Mouse (Mus musculus) kidney, postnatal 10 days (tissue): ENCODE measurements around the gene Map1b.
A peak's percentile ranks its signal among the peaks of the same experiment; 100 is the strongest.

Experiments
- DNase-seq: peaks from one replicate; pipeline ENCODE4 v3.0.0; 2021; ENCODE audit warnings: mixed read lengths

Gene Map1b

GRCm38 (mm10) chr13:99444880-99445279 lies 71.5 kb downstream of the Map1b start:
- peak; percentile 36 for DNase-seq

- no peak for DNase-seq
These were observed 71.9 kb downstream of the Map1b start for GRCm38 (mm10) chr13:99444431-99444871.

DNA sequence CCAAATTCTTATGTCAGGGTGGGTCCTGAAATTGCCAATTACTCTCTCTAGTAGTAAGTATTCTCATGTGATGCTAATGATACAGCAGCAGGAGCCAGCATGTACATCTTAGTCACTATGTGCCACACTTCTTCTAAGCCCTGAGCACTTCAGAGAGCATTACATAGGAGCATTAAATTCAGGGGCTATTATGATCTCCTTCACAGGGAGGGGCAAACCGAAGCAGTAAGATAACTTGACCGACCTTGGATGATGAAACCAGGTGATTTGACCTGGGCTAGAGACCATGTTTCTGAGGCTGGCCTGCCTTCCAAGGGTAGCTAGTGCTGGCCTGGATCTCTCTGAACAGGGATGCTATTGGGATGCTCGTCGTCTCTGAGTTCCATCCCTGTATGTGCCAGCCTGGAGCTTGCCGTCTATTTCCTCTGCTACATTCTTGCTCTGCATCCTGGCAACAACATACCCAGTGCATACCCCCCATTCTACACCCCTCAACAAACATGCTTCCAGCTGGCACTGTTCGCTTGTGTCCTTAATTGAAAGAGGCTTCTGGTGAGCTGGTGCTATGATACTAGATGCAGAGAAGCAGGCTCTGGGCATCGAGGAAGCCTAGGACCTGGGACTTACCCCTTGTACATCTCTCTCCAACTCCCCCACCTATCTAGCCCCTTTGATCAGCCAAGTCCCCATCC lies 72.7 kb downstream of the Map1b start:
- DNase-seq: no peak

GRCm38 (mm10) chr13:99442434-99443249 lies 73.7 kb downstream of the Map1b start:
- peak; percentile 37 for DNase-seq

DNA sequence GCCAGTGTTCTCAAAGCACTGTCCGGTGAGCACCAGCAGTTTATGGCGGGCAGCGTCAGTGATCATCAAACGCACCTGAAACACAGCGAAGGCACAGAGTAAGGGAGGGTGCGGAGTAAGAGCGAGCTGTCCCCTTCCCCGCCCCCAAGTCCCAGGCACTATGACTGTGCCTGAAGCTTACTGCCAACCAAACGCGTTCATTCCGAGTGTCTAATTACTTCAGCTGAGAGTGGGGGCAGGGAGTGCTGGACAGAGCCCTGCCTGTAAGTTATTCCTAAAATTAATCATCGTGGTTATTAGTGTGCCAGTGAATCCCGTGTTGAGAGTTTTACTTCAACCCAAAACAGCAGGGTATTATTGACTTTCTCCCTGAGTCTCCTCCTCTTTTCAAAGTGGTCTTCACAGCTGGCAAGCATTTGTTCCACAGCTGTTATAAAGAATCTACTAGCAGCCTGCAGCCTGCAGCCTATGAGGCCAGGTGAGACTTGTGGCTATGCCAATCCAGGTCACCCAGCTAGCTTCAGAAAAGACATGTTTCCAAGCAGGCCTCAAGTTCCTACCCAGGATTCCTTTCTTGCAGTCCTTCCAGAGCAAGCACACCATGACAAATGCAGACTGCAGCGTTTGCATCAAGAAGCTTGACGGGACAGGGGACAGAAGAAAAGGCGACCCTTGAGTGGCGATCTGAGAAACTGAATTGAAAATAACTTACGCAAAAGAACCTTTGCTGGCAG lies 74.5 kb downstream of the Map1b start:
- DNase-seq: peak; percentile 22

GRCm38 (mm10) chr13:99440228-99440627 lies 76.1 kb downstream of the Map1b start:
- no peak for DNase-seq

DNA sequence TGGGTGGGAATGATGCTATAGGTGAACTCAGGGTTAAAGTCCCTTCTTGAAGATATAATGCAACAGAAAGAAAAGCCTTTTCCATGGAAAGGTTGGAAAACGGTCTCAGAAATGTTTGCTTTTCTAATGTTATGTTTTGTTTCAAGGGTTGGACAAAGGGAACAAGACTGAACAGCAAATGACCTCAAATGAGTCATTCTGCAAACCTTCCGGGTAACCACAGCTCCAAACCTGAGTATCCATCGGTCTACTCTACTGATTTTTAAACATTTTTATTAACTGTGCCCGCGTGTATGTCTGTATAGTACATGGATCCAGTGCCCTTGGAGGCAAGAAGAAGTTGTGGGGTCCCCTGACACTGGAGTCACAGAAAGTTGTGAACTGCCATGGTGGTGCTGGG lies 77.0 kb downstream of the Map1b start:
- no peak for DNase-seq

DNA sequence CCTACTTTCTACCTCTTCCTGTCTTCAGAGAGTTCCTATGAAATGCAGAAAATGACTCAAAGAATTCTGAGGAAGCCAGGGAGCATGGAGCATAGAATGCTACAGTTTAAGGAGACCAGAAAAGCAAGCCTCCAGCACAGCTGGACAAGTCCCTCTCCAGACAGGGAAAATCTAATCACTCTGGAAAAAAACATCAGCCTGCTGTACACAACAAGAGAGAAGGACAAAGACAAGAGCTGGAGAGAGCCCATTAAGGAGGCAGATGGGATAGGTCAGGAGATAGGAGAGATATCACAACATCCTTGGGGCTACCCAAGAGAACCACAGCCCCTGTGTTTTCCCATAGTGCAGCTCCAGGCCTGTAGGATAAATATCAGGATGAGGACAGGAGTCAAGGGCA lies 79.3 kb downstream of the Map1b start:
- no peak for DNase-seq

DNA sequence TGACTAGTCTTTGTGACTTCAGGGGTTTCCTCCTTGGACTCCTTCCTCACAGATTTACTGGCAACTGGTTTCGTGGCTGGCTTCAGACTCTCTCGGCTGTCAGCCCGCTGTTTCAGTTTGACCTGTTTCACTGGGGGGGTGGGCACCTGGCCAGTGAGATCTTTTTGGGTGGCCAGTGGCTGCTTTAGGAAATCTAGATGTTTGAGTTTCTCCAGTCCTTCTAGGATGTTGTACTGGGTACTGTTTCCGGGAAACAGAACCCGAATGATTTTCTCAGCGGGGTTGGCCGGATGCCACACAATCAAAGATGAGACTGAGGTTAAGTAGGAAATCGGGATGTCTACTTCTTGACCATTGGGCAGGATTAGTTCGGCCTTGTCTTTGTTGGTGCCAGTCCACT lies 81.8 kb downstream of the Map1b start:
- DNase-seq: no peak

DNA sequence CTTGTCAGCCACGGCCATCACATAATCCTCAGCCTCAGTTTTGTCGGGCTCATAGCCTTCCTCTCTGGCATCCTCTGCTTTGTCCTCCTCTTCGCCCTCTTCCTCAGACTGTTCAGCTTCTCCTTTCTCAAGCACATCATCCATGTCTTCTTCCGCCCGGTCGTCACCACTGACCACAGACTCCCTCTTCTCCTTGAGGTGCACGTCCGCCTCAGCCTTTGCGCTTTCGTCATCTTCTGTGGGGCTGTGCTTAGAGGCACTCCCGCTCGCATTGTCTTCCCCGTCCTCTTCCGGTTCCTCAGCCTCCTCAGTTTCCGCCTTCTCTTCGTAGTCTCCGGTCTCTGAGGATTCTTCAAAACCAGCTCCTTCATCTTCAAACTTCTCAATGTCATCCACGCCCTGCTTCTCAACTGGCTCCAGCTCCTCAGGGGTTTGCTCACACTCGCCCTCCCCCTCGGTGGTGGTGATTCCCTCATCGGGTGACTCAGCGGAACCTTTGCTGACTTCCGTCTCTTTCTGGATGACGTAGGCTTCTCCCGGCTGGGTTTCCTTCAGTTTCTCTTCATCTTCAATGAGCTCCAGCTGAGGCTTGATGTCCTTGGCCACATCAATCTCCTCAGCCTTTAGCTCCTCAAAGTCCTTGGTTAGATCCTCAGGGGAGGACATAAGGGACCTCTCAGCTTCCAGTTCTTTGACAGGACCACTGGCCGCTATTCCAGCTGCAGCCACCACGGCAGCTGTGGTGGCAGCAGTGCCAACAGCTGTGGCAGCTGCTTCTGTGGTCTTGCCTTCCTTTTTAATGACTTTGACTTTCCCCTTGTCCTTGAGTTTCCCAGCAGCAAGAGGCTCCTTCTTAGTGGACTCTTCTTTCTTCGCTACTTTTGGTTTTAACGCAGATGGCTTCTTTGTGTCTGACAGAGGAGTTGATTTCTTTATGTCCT lies 83.0 kb downstream of the Map1b start:
- no peak for DNase-seq

DNA sequence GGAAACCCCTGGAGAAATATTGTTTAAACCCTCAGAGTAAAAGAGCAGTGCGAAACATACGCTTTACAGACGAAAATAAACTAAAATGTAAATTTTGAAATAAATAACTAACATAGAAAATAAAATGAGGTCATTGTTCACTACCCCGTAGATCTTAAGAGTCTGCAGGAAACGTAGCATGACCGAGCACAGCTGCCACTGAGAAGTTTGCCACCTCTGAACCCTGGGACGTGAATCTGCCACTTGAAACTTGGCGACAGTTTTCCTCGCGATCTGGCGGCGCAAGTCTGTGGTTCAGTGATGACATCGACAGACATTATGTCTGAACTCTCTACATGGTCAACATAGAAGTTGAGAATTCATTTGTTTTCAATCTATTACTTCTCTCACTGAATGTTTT lies 92.8 kb downstream of the Map1b start:
- DNase-seq: peak; percentile 69

DNA sequence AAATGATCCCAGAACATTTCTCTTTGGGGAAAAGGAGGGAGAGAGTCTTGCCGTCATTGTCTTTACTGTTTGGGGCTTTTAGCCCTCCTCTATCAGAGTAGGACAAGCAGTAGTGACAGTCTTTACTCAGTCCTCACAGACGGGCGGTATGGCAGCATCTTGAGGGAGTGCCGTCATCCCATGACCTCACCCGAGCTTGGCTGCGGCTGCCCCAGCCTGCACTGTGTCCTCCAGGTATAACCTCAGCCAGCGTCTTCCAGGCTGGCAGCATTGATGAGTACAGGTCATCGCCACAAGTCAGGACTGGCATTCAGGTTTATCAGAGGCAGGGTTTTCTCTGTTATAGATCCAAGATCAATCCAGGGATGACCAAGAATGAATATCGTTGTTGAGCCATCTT lies 99.7 kb downstream of the Map1b start:
- DNase-seq: no peak

- DNase-seq: no peak
These were observed 102.0 kb downstream of the Map1b start for GRCm38 (mm10) chr13:99414352-99414742.

GRCm38 (mm10) chr13:99413481-99414351 lies 102.6 kb downstream of the Map1b start:
- DNase-seq: no peak

GRCm38 (mm10) chr13:99412477-99413080 lies 103.8 kb downstream of the Map1b start:
- DNase-seq: peak; percentile 67

GRCm38 (mm10) chr13:99411761-99412160 lies 104.6 kb downstream of the Map1b start:
- no peak for DNase-seq

GRCm38 (mm10) chr13:99410611-99411515 lies 105.5 kb downstream of the Map1b start:
- no peak for DNase-seq

DNA sequence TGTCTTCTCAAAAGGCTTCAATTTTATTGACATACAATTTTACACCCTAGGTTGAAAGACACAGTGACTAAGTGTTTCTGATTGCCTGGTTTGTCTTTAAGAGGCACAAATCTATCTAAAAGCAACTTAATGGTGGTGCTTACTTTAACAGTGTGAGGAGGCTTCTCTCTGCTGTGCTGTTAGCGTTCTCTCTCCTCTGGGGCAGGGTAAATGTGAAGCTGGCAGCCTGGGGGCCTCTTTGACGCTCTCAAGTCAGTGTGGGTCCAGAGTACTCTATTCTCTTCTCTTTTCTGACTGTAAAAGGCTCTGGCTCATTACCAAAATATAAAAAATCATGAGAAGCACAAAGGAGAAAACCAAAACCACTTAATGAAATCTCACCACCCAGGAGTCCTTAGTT lies 107.1 kb downstream of the Map1b start:
- no peak for DNase-seq

DNA sequence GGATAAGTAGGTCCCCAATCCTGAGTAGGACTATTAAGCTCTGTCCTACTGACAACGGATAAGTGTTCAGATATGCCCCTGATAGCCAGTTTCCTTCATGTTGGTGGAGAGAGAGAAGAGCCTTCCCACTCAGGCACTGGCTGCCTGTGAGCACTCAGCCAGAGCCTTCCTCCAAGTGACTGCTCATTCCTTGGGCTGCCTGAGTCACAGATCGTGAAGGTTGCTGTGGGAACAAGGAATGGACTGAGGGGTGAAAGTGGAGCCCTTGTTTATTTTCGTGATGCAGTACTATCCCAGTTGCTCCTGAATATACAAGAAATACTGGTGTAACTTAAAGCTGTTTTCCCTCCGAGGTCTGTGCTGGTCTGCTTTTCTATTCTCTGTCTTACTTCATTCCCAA lies 117.0 kb downstream of the Map1b start:
- DNase-seq: no peak

GRCm38 (mm10) chr13:99398149-99398701 lies 118.1 kb downstream of the Map1b start:
- peak; percentile 80 for DNase-seq
